Mouse (Mus musculus): ENCODE data around the gene Gm35549. TPM values are rescaled to one million over a fixed set of nuclear protein-coding genes. Genes with fewer than 3 reads are reported as not detected.

Gm35549 gene
- polyA plus RNA-seq (2015; fragmentation: Nextera tagmentation; extraction: Ambion mirVana): 0.24 and 0.33 TPM in 2 replicates

- H3K4me2 ChIP-seq (replicated peaks; ENCODE audit: low read depth, low read length): no peak within 1 kb of the TSS
- no peaks in the 10 kb centered on the region for H3K27me3 ChIP-seq (replicated peaks; ENCODE audit: insufficient read depth, low read length)
- DNase-seq (ENCODE audit: low spot score): peak; percentile 58
- WGBS: 61% methylated on average over 3 of the region's 3 CpGs
- H3K27ac ChIP-seq (ENCODE audit: low read length): no peak within 1 kb of the TSS
- H3K9me3 ChIP-seq (ENCODE audit: low read length): no peaks in the 10 kb centered on the region
- no peak within 1 kb of the TSS for H3K9ac ChIP-seq (replicated peaks; ENCODE audit: low read depth)
- TF ChIP-seq CTCF (IDR thresholded peaks at IDR 0.05): no peak
- no peaks in the 10 kb centered on the region for H3K4me1 ChIP-seq (ENCODE audit: insufficient read depth, low read depth, low read length)
- no peaks in the 10 kb centered on the region for H3K36me3 ChIP-seq (ENCODE audit: insufficient read depth, low read length)
- ATAC-seq: peak; percentile 89
- H3K4me3 ChIP-seq (ENCODE audit: low read depth, low read length): no peak within 1 kb of the TSS
Measured at GRCm38 (mm10) chr9:122843760-122844159, at the start of gene Gm35549. Gene Gm35549 (minus strand): TSS chr9:122844035.

GRCm38 (mm10) chr9:122886372-122887179, 42.7 kb upstream of the Gm35549 start:
- H3K4me2 ChIP-seq (replicated peaks; ENCODE audit: low read depth, low read length): peak overlapping the region; percentile 75
- 7% methylated on average over 54 of the region's 54 CpGs for WGBS
- peak; percentile 95 for ATAC-seq
- peak overlapping the region; percentile 69 for H3K9ac ChIP-seq (replicated peaks; ENCODE audit: low read depth)
- no peaks in the 10 kb centered on the region; the same call in 1 of the 2 replicates for H3K4me1 ChIP-seq (ENCODE audit: insufficient read depth, low read depth, low read length)
- TF ChIP-seq CTCF (IDR thresholded peaks at IDR 0.05) (no peak), EP300 (IDR thresholded peaks at IDR 0.05) (no peak)
- peaks cover 3% of the 10 kb centered on the region; the same call in 1 of the 2 replicates for H3K9me3 ChIP-seq (ENCODE audit: low read length)
- no peaks in the 10 kb centered on the region for H3K36me3 ChIP-seq (ENCODE audit: insufficient read depth, low read length)
- peak; percentile 91 for DNase-seq (ENCODE audit: low spot score)
- H3K27ac ChIP-seq (ENCODE audit: low read length): peak overlapping the region; percentile 66
- no peaks in the 10 kb centered on the region for H3K27me3 ChIP-seq (replicated peaks; ENCODE audit: insufficient read depth, low read length)
- H3K4me3 ChIP-seq (ENCODE audit: low read depth, low read length): peak overlapping the region; percentile 79

GRCm38 (mm10) chr9:122885385-122885784, 41.5 kb upstream of the Gm35549 start, which contains the start of gene Zkscan7:
Gene Zkscan7 (plus strand): TSS chr9:122885685.
- ATAC-seq: no peak
- no peaks in the 10 kb centered on the region for H3K27me3 ChIP-seq (replicated peaks; ENCODE audit: insufficient read depth, low read length)
- H3K27ac ChIP-seq (ENCODE audit: low read length): no peak within 1 kb of the TSS
- H3K4me2 ChIP-seq (replicated peaks; ENCODE audit: low read depth, low read length): peak within 1 kb of the TSS; percentile 75
- H3K36me3 ChIP-seq (ENCODE audit: insufficient read depth, low read length): no peaks in the 10 kb centered on the region
- no peak for DNase-seq (ENCODE audit: low spot score)
- TF ChIP-seq EP300 (IDR thresholded peaks at IDR 0.05): no peak
- TF ChIP-seq CTCF (IDR thresholded peaks at IDR 0.05): no peak
- H3K4me1 ChIP-seq (ENCODE audit: insufficient read depth, low read depth, low read length): no peaks in the 10 kb centered on the region; the same call in 1 of the 2 replicates
- 83% methylated on average over 3 of the region's 3 CpGs for WGBS
- 0 out of 2 replicates have a peak within 1 kb of the TSS, but pooled peaks have one; percentile 69 for H3K9ac ChIP-seq (replicated peaks; ENCODE audit: low read depth)
- H3K4me3 ChIP-seq (ENCODE audit: low read depth, low read length): peak within 1 kb of the TSS; percentile 79
- peaks cover 3% of the 10 kb centered on the region; the same call in 1 of the 2 replicates for H3K9me3 ChIP-seq (ENCODE audit: low read length)

- H3K4me1 ChIP-seq (ENCODE audit: insufficient read depth, low read depth, low read length): no peaks in the 10 kb centered on the region
- H3K4me2 ChIP-seq (replicated peaks; ENCODE audit: low read depth, low read length): no peak overlapping the region
- H3K9me3 ChIP-seq (ENCODE audit: low read length): no peaks in the 10 kb centered on the region
- no peak overlapping the region for H3K9ac ChIP-seq (replicated peaks; ENCODE audit: low read depth)
- DNase-seq (ENCODE audit: low spot score) (no peak), ATAC-seq (no peak)
- no peaks in the 10 kb centered on the region for H3K36me3 ChIP-seq (ENCODE audit: insufficient read depth, low read length)
- no peak for TF ChIP-seq CTCF (IDR thresholded peaks at IDR 0.05)
- TF ChIP-seq EP300 (IDR thresholded peaks at IDR 0.05): no peak
- H3K27me3 ChIP-seq (replicated peaks; ENCODE audit: insufficient read depth, low read length): no peaks in the 10 kb centered on the region
- 88% methylated on average over 2 of the region's 2 CpGs for WGBS
- H3K27ac ChIP-seq (ENCODE audit: low read length): no peak overlapping the region
- H3K4me3 ChIP-seq (ENCODE audit: low read depth, low read length): no peak overlapping the region
Measured at GRCm38 (mm10) chr9:122875145-122875544, 31.3 kb upstream of the Gm35549 start.

GRCm38 (mm10) chr9:122874653-122875052, 30.8 kb upstream of the Gm35549 start:
- Histone ChIP-seq H3K36me3 (ENCODE audit: insufficient read depth, low read length) (no peaks in the 10 kb centered on the region), H3K4me3 (ENCODE audit: low read depth, low read length) (no peak overlapping the region), H3K27ac (ENCODE audit: low read length) (no peak overlapping the region), H3K9me3 (ENCODE audit: low read length) (no peaks in the 10 kb centered on the region), H3K4me2 (replicated peaks; ENCODE audit: low read depth, low read length) (no peak overlapping the region), H3K9ac (replicated peaks; ENCODE audit: low read depth) (no peak overlapping the region), H3K27me3 (replicated peaks; ENCODE audit: insufficient read depth, low read length) (no peaks in the 10 kb centered on the region), H3K4me1 (ENCODE audit: insufficient read depth, low read depth, low read length) (no peaks in the 10 kb centered on the region)
- WGBS: 56% methylated on average over 1 of the region's 1 CpGs
- ATAC-seq (no peak), DNase-seq (ENCODE audit: low spot score) (no peak)
- TF ChIP-seq CTCF (IDR thresholded peaks at IDR 0.05) (no peak), EP300 (IDR thresholded peaks at IDR 0.05) (no peak)

- TF ChIP-seq EP300 (IDR thresholded peaks at IDR 0.05) (no peak), CTCF (IDR thresholded peaks at IDR 0.05) (no peak)
- no peaks in the 10 kb centered on the region for H3K27me3 ChIP-seq (replicated peaks; ENCODE audit: insufficient read depth, low read length)
- no peak for DNase-seq (ENCODE audit: low spot score)
Measured at GRCm38 (mm10) chr9:122872595-122872994, 28.8 kb upstream of the Gm35549 start.

More at GRCm38 (mm10) chr9:122872595-122872994, 28.8 kb upstream of the Gm35549 start:
- WGBS: 81% methylated on average over 4 of the region's 4 CpGs
- Histone ChIP-seq H3K9me3 (ENCODE audit: low read length) (no peaks in the 10 kb centered on the region), H3K27ac (ENCODE audit: low read length) (no peak overlapping the region), H3K4me3 (ENCODE audit: low read depth, low read length) (no peak overlapping the region), H3K4me2 (replicated peaks; ENCODE audit: low read depth, low read length) (no peak overlapping the region), H3K4me1 (ENCODE audit: insufficient read depth, low read depth, low read length) (no peaks in the 10 kb centered on the region), H3K36me3 (ENCODE audit: insufficient read depth, low read length) (no peaks in the 10 kb centered on the region), H3K9ac (replicated peaks; ENCODE audit: low read depth) (no peak overlapping the region)
- ATAC-seq: no peak
